Mouse (Mus musculus): ENCODE measurements around the gene 1600014C23Rik.

The 1600014C23Rik gene

DNA sequence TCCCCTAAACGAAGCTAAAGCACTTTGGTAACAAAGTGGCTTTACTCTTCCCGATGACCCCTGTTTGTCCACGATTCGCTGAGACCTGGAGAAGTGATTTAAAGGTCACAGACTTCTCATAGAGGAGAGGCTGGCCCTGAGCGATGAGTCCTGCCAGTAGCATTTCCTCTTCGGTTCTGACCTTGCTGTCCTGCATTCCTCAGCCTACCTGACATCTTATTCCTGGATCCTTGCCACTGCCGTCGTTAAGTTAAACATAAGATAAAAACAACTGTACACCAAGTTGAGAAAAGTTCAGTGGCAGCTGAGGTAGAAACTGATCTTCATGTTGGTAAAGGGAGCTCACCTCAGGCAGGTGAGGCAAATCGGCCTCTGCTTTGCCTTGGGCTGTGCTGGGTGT lies 44.5 kb downstream of the 1600014C23Rik start:
- DNase-seq (ENCODE audit: low read depth, low spot score) = no peak

- DNase-seq (ENCODE audit: low read depth, low spot score) = no peak
Observed at GRCm38 (mm10) chr17:45686716-45687115, 46.9 kb downstream of the 1600014C23Rik start, which contains the start of gene Tmem63b. TSS of gene Tmem63b (minus strand) at chr17:45686905.

GRCm38 (mm10) chr17:45686093-45686619 lies 47.5 kb downstream of the 1600014C23Rik start, which contains the start of gene Mrpl14:
TSS of gene Mrpl14 (plus strand) at chr17:45686322.
- peak; percentile 86 for DNase-seq (ENCODE audit: low read depth, low spot score)

- no peak for DNase-seq (ENCODE audit: low read depth, low spot score)
Observed at GRCm38 (mm10) chr17:45685171-45686092, 48.2 kb downstream of the 1600014C23Rik start.

DNA sequence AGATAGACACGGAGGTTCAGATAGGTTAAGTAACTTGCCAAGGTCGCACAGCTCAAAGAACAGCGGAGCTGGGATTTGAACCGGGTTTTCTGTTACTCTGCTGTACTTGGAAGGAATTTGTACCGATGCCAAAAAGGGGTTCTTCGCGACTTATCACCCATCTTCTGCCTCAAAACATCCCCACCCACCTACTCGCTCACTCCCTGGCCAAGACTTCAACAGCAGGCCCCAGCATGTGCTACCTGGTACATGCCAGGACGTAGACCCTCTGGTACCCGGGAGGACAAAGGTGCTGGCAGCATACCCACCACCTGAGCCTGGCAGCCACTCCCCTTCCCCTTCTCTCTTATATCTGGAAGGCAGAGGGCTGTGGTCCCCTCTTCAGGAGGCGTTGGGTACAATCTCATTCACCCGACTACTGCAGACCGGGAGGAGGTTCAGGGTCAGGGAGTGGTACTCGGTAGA lies 48.9 kb downstream of the 1600014C23Rik start:
- DNase-seq (ENCODE audit: low read depth, low spot score) = no peak

Measured in brain, embryonic 18.5 days (tissue).